19 mouse cellular contexts compared by ENCODE assay signal in the genomic region with DNA sequence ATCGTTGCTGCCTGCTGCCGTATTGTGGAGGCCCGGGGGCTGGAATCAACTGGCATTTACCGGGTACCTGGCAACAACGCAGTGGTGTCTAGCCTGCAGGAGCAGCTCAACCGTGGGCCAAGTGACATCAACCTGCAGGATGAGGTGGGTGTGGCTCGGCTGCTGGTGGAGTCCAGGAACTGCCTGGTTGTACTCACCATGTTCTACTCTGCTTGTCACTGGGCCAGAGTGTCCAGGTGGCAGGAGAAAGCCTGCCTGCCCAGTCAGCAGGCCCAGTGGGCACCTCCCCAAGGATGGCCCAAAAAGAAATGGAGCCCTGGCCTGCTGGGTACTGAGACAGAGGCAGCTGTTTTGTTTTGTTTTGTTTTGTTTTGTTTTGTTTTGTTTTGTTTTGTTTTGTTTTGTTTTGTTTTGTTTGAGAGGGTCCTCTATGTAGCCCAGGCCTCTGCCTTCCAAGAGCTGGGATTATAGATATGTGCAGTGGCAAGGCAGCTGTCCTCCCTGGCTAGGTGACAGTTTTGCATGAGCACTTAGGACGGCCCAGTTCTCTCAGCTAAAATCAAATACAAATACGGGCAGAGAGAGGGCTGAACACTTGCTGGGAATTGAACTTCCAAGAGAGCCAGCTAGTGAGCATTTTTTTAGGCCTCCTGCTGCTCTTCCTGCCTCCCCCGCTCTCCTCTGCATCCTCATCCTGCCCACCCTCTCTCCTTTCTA. TPM values are rescaled to one million over a fixed set of nuclear protein-coding genes. Genes with fewer than 3 reads are reported as not detected.
A peak's percentile ranks its signal among the peaks of the same experiment; 100 is the strongest.
DNase-seq lines count a peak whose midpoint lies in the region; ATAC-seq and TF ChIP-seq lines count a peak whose summit lies in the region.
"Had no signal": no experiment of that assay in that cellular context is flagged by ENCODE, and none has a peak within 500 bp of the region (broad histone marks: within the 10 kb centered on the region; RNA-seq: fewer than 3 reads in every experiment).

No protein-coding gene starts in this region.

- H3K4me1 ChIP-seq in intestine, postnatal 0 days (replicated peaks; ENCODE audit: control insufficient read depth, insufficient read depth, low read length), result no peaks in the 10 kb centered on the region
- H3K4me1 ChIP-seq: hindbrain, embryonic 15.5 days; neural tube, embryonic 12.5 days had no signal

- intact Hi-C loops in gastrocnemius, adult 2 months (cut with DNase I), result no loop called here
- intact Hi-C loops in gastrocnemius, postnatal 36 days (cut with DNase I), result loop anchor here (5.0 kb wide), 1 partner anchor 119 kb away; no protein-coding TSS in a partner anchor
- intact Hi-C loops in left cerebral cortex, postnatal 4 days (cut with DNase I), result loop anchor here (5.0 kb wide), 1 partner anchor 59 kb away; no protein-coding TSS in a partner anchor
- intact Hi-C loops in left cerebral cortex, postnatal 14 days (cut with DNase I), result loop anchor here (5.0 kb wide), 1 partner anchor 34 kb away; no protein-coding TSS in a partner anchor

- no peak overlapping the region for H3K9ac ChIP-seq in intestine, postnatal 0 days (ENCODE audit: low read depth, low read length)
- H3K9ac ChIP-seq: hindbrain, embryonic 15.5 days; liver, embryonic 14.5 days; neural tube, embryonic 12.5 days had no signal

- H3K4me2 ChIP-seq in intestine, postnatal 0 days (replicated peaks; ENCODE audit: low read depth), result no peak overlapping the region
- H3K4me2 ChIP-seq: hindbrain, embryonic 15.5 days; neural tube, embryonic 12.5 days had no signal

- H3K27me3 ChIP-seq in intestine, postnatal 0 days (replicated peaks; ENCODE audit: control insufficient read depth, insufficient read depth, low read length), result no peaks in the 10 kb centered on the region
- H3K27me3 ChIP-seq: hindbrain, embryonic 15.5 days had no signal

- H3K36me3 ChIP-seq in intestine, postnatal 0 days (ENCODE audit: control insufficient read depth, insufficient read depth), result peaks cover 68% of the 10 kb centered on the region

- H3K4me3 ChIP-seq in gastrocnemius, adult 2 months, result no peak overlapping the region
- no peak overlapping the region for H3K4me3 ChIP-seq in intestine, postnatal 0 days (ENCODE audit: low read depth, low read length)
- H3K4me3 ChIP-seq: hindbrain, embryonic 15.5 days; limb, embryonic 10.5 days; neural tube, embryonic 12.5 days had no signal

- ATAC-seq in intestine, postnatal 0 days, result no peak

- no peaks in the 10 kb centered on the region for H3K9me3 ChIP-seq in intestine, postnatal 0 days (ENCODE audit: control insufficient read depth)
- H3K9me3 ChIP-seq: hindbrain, embryonic 15.5 days; limb, embryonic 10.5 days; neural tube, embryonic 12.5 days had no signal

- 74% methylated on average over 10 of the region's 10 CpGs for WGBS in intestine, postnatal 0 days

- peak overlapping the region; percentile 1; the same call in 1 of the 2 replicates for H3K27ac ChIP-seq in gastrocnemius, adult 2 months
- no peak overlapping the region for H3K27ac ChIP-seq in intestine, postnatal 0 days (ENCODE audit: low read depth, low read length)
- H3K27ac ChIP-seq: hindbrain, embryonic 15.5 days; limb, embryonic 10.5 days; liver, embryonic 14.5 days; neural tube, embryonic 12.5 days had no signal

- peak; percentile 72 for DNase-seq in gastrocnemius, adult 2 months
- DNase-seq in gastrocnemius, postnatal 36 days, result no peak
- DNase-seq in left cerebral cortex, postnatal 4 days, result peak; percentile 70
- no peak for DNase-seq in left cerebral cortex, postnatal 14 days (ENCODE audit: low spot score in 2 of 2)
- peak; percentile 96 for DNase-seq in cerebellum, adult 11-12 months
- DNase-seq in cerebellum, postnatal 36 days, result peak; percentile 92 to 93
- DNase-seq in layer of hippocampus, postnatal 36 days, result no peak
- DNase-seq: adrenal gland, postnatal 10 days; B cell, adult 2 months; kidney, adult 2 months; lung, postnatal 14 days had no signal

- no peak for TF ChIP-seq CTCF in gastrocnemius, adult 2 months (IDR thresholded peaks at IDR 0.05)
- TF ChIP-seq CTCF in intestine, postnatal 0 days (IDR thresholded peaks at IDR 0.05; ENCODE audit: low read depth), result no peak

RNA-seq across cellular contexts. Expression of gene 4933428G20Rik, which starts 33.5 kb away (rescaled TPM):
- not detected for total RNA-seq in gastrocnemius, adult 2 months (2021)
- not detected for total RNA-seq in gastrocnemius, postnatal 36 days (2021)
- under 1 TPM in 1 of 2 experiments, not detected in 1; 0.26 TPM for total RNA-seq in left cerebral cortex, postnatal 4 days (2021)
- total RNA-seq in left cerebral cortex, postnatal 14 days (2021), result under 1 TPM in 1 of 2 experiments, not detected in 1; 0.23 TPM
- total RNA-seq in layer of hippocampus, postnatal 36 days (2021), result not detected
- 0.10 and 0.21 TPM in 2 replicates for polyA plus RNA-seq in intestine, postnatal 0 days (2015; fragmentation: Nextera tagmentation; extraction: Ambion mirVana)
- total RNA-seq: layer of hippocampus, adult 18-20 months had no signal
- polyA plus RNA-seq: embryonic facial prominence, embryonic 11.5 days; kidney, adult 2 months; urinary bladder, adult 2 months had no signal

RNA-seq across cellular contexts. Expression of gene Arhgap23, which starts 51.3 kb away (rescaled TPM):
- total RNA-seq in gastrocnemius, adult 2 months (2021), result 1 to 10 TPM; 5.9 to 7.5 TPM
- total RNA-seq in gastrocnemius, postnatal 36 days (2021), result 1 to 10 TPM; 5.4 to 6.6 TPM
- 100 to 1,000 TPM; 107 to 111 TPM for total RNA-seq in left cerebral cortex, postnatal 4 days (2021)
- total RNA-seq in left cerebral cortex, postnatal 14 days (2021), result 10 to 100 TPM; 70.1 to 71.4 TPM
- total RNA-seq in layer of hippocampus, postnatal 36 days (2021), result 10 to 100 TPM; 73.4 to 75.4 TPM
- 3.5 and 4.6 TPM in 2 replicates for polyA plus RNA-seq in intestine, postnatal 0 days (2015; fragmentation: Nextera tagmentation; extraction: Ambion mirVana)

Comparison
In these comparisons a context has a peak if more than half of its experiments do, and no peak if none do; other contexts are left out.
1. DNase-seq: peak in gastrocnemius, adult 2 months (single experiment), left cerebral cortex, postnatal 4 days (single experiment), cerebellum, adult 11-12 months (single experiment) and cerebellum, postnatal 36 days (2 of 2); none in gastrocnemius, postnatal 36 days (0 of 2), left cerebral cortex, postnatal 14 days (0 of 2) and layer of hippocampus, postnatal 36 days (0 of 2).
2. RNA of gene Arhgap23, which starts 51.3 kb away (total RNA-seq): 107 to 111 TPM in left cerebral cortex, postnatal 4 days, 73.4 to 75.4 TPM in layer of hippocampus, postnatal 36 days and 70.1 to 71.4 TPM in left cerebral cortex, postnatal 14 days; 5.9 to 7.5 TPM in gastrocnemius, adult 2 months and 5.4 to 6.6 TPM in gastrocnemius, postnatal 36 days; every median in the first group is over 4 times any median in the second.